Mouse (Mus musculus): Measurements from ENCODE around the gene 4930449I24Rik.
A peak's percentile ranks its signal among the peaks of the same experiment; 100 is the strongest.
"Not testable (repeated sequence)": the region's sequence is repeated elsewhere in the genome, so short reads cannot be mapped to it uniquely, and the experiment has no call there.

4930449I24Rik gene

DNA sequence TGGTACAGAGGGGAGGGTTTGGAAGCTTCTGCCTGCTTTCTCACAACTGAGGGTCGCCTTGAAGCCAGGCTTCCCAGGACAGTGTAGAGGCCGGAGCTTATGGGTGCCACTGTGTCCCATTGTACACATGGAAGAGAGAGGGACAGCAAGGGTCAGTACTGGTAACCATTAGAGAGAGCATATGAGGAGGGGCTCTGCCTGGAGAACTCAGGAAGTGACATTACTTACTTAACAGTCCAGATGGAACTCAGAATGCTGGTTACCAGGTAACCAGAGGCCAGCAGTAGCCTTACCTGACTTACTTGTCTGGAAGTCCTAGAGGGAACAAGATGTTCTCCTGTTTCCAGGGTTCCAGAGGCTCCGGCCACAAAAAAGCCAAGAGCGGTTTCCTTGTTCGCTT is at the start of gene 4930449I24Rik:
TSS of gene 4930449I24Rik (plus strand) at position 301 of the 400 bp plus-strand sequence.
- DNase-seq, result not testable (repeated sequence)

DNA sequence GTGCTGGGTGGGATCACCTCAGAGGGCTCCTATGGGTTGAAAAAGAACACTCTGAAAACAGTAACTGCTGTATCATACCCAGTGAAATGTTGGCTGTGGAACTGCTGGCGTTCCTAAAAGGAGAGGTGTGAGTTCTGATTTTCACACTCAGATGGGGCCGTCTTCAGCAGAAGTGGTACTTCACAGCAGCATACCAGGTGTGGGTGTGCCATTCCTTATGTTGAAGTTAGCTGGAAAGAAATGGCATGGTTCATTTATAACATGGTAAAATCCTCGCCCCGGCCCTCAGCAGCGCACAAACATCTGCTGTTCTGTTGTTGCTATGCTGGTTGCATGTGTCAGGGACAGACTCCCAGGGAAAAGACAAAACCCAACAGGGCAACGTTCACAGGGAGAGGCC is 48.6 kb upstream of the 4930449I24Rik start:
- DNase-seq, result no peak

DNA sequence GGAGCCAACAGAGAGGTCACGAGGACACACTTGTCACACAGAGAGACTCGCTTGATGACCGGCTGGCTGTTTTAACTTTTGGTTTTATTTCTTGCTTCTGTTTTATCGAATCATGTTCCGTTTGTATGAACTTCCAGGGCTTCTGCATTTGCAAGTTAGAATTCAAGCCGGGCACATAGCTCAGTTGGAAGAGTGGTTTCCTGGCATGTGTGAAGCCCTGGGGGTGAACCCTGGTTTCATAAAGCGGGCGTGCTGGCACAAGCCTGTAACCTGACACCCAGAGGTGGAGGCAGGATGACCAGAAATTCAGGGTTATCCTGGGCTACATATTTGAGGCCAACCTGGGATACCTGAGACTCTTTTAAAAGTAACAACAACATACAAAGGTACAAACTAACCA is 40.6 kb upstream of the 4930449I24Rik start:
- no peak for DNase-seq

DNA sequence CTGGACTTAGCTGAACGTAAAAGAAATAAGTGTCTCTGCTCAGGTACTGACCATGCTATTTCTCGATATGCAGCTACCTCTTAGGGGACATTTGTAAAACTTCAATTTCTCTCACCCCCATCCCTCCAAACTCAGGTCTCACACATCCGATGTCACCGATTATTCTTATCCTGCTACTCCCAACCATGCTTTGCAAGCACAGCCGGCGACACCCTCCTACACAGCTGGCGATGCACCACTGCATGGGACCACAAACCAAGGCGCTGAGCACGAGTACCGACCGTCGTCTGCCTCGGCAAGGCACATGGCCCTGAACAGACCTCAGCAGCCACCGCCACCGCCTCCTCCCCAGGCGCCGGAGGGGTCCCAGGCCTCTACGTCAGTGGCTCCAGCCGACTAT is 35.5 kb upstream of the 4930449I24Rik start:
- no peak for DNase-seq

GRCm38 (mm10) chr5:146468311-146468710 is 33.9 kb upstream of the 4930449I24Rik start:
- no peak for DNase-seq

DNA sequence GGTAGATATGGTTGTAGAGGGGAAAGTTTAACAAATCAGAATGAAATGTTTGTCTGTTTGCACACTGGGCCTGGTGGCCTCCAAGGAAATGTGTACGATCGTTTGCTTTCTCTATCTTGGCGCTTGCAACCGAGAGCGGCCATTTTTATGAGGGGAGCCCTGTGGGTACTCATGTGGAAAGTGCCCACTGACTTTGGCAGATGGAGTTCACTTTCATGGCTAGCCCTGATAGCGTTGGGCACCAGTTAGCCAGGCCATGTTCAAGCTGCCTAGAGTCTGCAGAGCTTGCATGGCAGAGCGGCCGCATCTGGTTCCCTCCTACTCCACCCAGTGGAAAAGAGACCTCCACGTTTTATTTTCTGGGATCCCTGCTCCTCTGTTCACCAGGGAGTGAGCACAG is 31.4 kb upstream of the 4930449I24Rik start:
- no peak for DNase-seq

DNA sequence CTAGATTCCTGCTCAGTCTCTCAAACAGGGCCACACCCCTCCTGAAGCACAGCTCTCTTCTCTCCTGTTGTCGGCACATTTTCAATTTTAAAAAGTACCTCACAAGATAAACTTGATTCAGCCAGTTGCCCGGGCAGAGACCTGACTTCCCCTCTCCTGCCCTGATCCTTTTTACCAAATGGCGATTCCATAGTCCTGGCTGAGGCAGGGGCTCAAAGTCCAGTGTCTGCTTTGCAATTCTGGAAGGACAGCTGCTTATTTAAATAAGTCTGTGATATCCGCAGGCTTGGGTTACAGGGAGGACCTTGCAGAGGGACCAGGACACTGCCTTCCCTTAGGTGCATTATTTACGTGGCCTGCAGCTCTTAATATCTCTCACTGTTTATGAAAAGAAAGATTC is 30.9 kb upstream of the 4930449I24Rik start:
- DNase-seq, result no peak

DNA sequence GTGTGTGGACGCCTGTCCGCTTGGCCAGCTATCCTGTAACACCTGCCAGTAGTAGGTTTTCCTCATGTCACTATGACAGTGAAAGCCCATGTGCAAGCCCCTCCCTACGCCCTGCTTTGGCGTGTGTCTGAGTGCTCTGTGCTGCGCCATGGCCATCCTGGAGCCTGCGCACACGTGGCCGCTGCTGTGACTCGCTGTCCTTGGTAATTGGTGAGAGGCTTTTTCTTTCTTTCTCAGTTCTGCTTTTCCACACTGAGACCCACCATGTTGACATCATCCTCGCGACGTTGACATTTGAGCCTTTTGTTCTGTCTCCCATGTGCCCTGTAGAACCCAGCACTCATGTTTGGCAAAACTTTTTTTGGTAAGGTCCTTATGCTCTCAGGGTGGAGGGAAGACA is 30.4 kb upstream of the 4930449I24Rik start:
- no peak for DNase-seq

DNA sequence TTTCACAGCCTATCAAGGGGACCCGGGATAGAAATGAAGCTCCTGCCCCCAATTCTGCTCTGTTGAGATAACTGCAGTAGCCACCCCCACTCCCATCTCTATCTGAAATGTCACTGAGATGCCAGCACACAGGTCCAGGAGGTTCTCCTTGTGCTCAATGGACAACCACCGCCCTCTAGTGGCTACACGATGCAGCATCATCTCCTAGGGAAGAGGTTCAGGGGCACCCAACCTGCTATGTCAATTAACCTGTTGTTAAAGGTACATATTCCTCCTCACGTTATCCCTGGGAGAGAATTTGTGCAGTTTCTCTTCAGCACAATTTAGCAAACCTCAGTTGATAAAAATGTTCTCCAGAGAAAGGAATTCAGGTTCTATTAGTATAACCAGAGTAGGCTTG is 22.6 kb upstream of the 4930449I24Rik start:
- DNase-seq, result peak; percentile 44

- DNase-seq, result not testable (repeated sequence)
Measured at GRCm38 (mm10) chr5:146481665-146482064, 20.5 kb upstream of the 4930449I24Rik start, which contains the start of gene Gm6408. TSS of gene Gm6408 (plus strand) at chr5:146481965.

- peak; percentile 43 for DNase-seq
Measured at GRCm38 (mm10) chr5:146488959-146489358, 13.2 kb upstream of the 4930449I24Rik start.

DNA sequence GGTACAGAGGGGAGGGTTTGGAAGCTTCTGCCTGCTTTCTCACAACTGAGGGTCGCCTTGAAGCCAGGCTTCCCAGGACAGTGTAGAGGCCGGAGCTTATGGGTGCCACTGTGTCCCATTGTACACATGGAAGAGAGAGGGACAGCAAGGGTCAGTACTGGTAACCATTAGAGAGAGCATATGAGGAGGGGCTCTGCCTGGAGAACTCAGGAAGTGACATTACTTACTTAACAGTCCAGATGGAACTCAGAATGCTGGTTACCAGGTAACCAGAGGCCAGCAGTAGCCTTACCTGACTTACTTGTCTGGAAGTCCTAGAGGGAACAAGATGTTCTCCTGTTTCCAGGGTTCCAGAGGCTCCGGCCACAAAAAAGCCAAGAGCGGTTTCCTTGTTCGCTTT is 11.1 kb upstream of the 4930449I24Rik start, which contains the start of gene Gm6370:
TSS of gene Gm6370 (plus strand) at position 301 of the 400 bp plus-strand sequence.
- not testable (repeated sequence) for DNase-seq

DNA sequence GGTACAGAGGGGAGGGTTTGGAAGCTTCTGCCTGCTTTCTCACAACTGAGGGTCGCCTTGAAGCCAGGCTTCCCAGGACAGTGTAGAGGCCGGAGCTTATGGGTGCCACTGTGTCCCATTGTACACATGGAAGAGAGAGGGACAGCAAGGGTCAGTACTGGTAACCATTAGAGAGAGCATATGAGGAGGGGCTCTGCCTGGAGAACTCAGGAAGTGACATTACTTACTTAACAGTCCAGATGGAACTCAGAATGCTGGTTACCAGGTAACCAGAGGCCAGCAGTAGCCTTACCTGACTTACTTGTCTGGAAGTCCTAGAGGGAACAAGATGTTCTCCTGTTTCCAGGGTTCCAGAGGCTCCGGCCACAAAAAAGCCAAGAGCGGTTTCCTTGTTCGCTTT is 11.6 kb downstream of the 4930449I24Rik start, which contains the start of gene Gm3402:
TSS of gene Gm3402 (plus strand) at position 301 of the 400 bp plus-strand sequence.
- not testable (repeated sequence) for DNase-seq

DNA sequence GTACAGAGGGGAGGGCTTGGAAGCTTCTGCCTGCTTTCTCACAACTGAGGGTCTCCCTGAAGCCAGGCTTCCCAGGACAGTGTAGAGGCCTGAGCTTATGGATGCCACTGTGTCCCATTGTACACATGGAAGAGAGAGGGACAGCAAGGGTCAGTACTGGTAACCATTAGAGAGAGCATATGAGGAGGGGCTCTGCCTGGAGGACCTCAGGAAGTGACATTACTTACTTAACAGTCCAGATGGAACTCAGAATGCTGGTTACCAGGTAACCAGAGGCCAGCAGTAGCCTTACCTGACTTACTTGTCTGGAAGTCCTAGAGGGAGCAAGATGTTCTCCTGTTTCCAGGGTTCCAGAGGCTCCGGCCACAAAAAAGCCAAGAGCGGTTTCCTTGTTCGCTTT is 23.3 kb downstream of the 4930449I24Rik start, which contains the start of gene Gm3404:
TSS of gene Gm3404 (plus strand) at position 301 of the 400 bp plus-strand sequence.
- DNase-seq, result not testable (repeated sequence)

DNA sequence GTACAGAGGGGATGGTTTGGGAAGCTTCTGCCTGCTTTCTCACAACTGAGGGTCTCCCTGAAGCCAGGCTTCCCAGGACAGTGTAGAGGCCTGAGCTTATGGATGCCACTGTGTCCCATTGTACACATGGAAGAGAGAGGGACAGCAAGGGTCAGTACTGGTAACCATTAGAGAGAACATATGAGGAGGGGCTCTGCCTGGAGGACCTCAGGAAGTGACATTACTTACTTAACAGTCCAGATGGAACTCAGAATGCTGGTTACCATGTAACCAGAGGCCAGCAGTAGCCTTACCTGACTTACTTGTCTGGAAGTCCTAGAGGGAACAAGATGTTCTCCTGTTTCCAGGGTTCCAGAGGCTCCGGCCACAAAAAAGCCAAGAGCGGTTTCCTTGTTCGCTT is 35.1 kb downstream of the 4930449I24Rik start, which contains the start of gene Gm3409:
TSS of gene Gm3409 (plus strand) at position 301 of the 400 bp plus-strand sequence.
- DNase-seq, result not testable (repeated sequence)

Data from right cerebral cortex, postnatal 14 days (tissue).